Mouse (Mus musculus): ENCODE measurements around the gene Pex26.

- TF ChIP-seq CTCF (IDR thresholded peaks at IDR 0.05; ENCODE audit: control insufficient read depth, insufficient read depth, insufficient read length) = no peak
- TF ChIP-seq USF1 (IDR thresholded peaks at IDR 0.05; ENCODE audit: low read depth) = no peak
- no peak for TF ChIP-seq MAX (IDR thresholded peaks at IDR 0.05)
- TF ChIP-seq MYOD1 (IDR thresholded peaks at IDR 0.05; ENCODE audit: control insufficient read depth, insufficient read length, low read depth) = no peak
- TF ChIP-seq CEBPB (IDR thresholded peaks at IDR 0.05; ENCODE audit: low read depth) = no peak
- no peak for TF ChIP-seq FOSL1 (IDR thresholded peaks at IDR 0.05; ENCODE audit: insufficient read depth, low read length, poor library complexity, severe bottlenecking)
Observed at GRCm38 (mm10) chr6:121174761-121175160, 8.7 kb upstream of the Pex26 start.

All from C2C12 (cell line).